Mouse (Mus musculus) midbrain, postnatal 0 days (tissue): Measurements from ENCODE around the gene I830077J02Rik. TPM values are rescaled to one million over a fixed set of nuclear protein-coding genes. Genes with fewer than 3 reads are reported as not detected.
"Not testable (repeated sequence)": the region's sequence is repeated elsewhere in the genome, so short reads cannot be mapped to it uniquely, and the experiment has no call there.

Experiments used
- ATAC-seq: fragments of 200-750 bp; cut with Nextera tagmentation; 2 replicates; pipeline ENCODE4 v1.8.0; 2017; ENCODE audit warnings: moderate number of reproducible peaks, mild to moderate bottlenecking, moderate TSS enrichment, moderate library complexity; ENCODE audit not compliant: low FRiP score
- DNase-seq: peaks from one replicate; pipeline ENCODE4 v3.0.0-alpha.2; 2015; ENCODE audit warnings: low spot score
- H3K27ac ChIP-seq: fragments of 300-500 bp; sonication (generic); 2 replicates; pipeline ENCODE4 v1.5.1; 2014; ENCODE audit warnings: low read depth, mild to moderate bottlenecking, low read length, mixed read lengths
- H3K27me3 ChIP-seq: fragments of 300-500 bp; sonication (generic); 2 replicates; pipeline ENCODE4 v1.6.1; 2014; ENCODE audit warnings: low read length, control low read depth, mixed read lengths; ENCODE audit not compliant: insufficient read depth
- H3K36me3 ChIP-seq: fragments of 300-500 bp; sonication (generic); 2 replicates; pipeline ENCODE4 v1.6.1; 2014; ENCODE audit warnings: low read length, control low read depth, mixed read lengths; ENCODE audit not compliant: insufficient read depth
- H3K4me1 ChIP-seq: fragments of 300-500 bp; sonication (generic); 2 replicates; pipeline ENCODE4 v1.6.1; 2014; ENCODE audit warnings: mild to moderate bottlenecking, control low read depth, antibody characterized with exemption, low read length, mixed read lengths; ENCODE audit not compliant: insufficient read depth
- H3K4me2 ChIP-seq: fragments of 300-500 bp; sonication (generic); 2 replicates; pipeline ENCODE4 v1.6.1; 2014; ENCODE audit warnings: low read depth, mild to moderate bottlenecking, low read length, mixed read lengths; ENCODE audit not compliant: poor library complexity, severe bottlenecking
- H3K4me3 ChIP-seq: fragments of 300-500 bp; sonication (generic); 2 replicates; pipeline ENCODE4 v1.5.1; 2014; ENCODE audit warnings: low read depth, mild to moderate bottlenecking, low read length, moderate library complexity
- H3K9ac ChIP-seq: fragments of 300-500 bp; sonication (generic); replicated peaks from 2 replicates; pipeline ENCODE4 v1.6.1; 2014; ENCODE audit warnings: mild to moderate bottlenecking, low read length, moderate library complexity, mixed read lengths; ENCODE audit not compliant: poor library complexity, severe bottlenecking
- H3K9me3 ChIP-seq: fragments of 300-500 bp; sonication (generic); 2 replicates; pipeline ENCODE4 v1.6.1; 2016; ENCODE audit warnings: low read length, control low read depth
- CTCF ChIP-seq: IDR thresholded peaks from 2 replicates; pipeline ENCODE4 v1.5.1; 2016; ENCODE audit warnings: antibody characterized with exemption, mild to moderate bottlenecking
- WGBS: fragments of 180-500 bp; shearing (Covaris S2); extraction: QIAGEN DNeasy Blood & Tissue Kit; methylation state at CpG from one replicate; pipeline ENCODE4 v1.1.7; 2014; 5-methylcytosine and 5-hydroxymethylcytosine counted together
- polyA plus RNA-seq: library from polyadenylated mRNA; unstranded; fragments of >200 nt; fragmentation: Nextera tagmentation; extraction: Ambion mirVana; gene quantifications from 2 replicates; pipeline ENCODE4 v1.2.1, GENCODE M21; 2015
- total RNA-seq: library from RNA; depleted of rRNA; stranded (reverse); fragments of >200 nt; gene quantifications from 2 replicates; pipeline ENCODE4 v1.2.3, GENCODE M21; 2014

I830077J02Rik gene
- total and polyA plus RNA-seq, 2 experiments from 2014 or later: 0.25 to 1.0 TPM

- Histone ChIP-seq H3K9ac (no peak overlapping the region), H3K4me1 (no peaks in the 10 kb centered on the region), H3K27ac (no peak overlapping the region), H3K4me3 (no peak overlapping the region), H3K36me3 (no peaks in the 10 kb centered on the region), H3K27me3 (no peaks in the 10 kb centered on the region), H3K4me2 (no peak overlapping the region), H3K9me3 (no peaks in the 10 kb centered on the region)
- ATAC-seq (no peak), DNase-seq (no peak)
- 92% methylated on average over 3 of the region's 3 CpGs for WGBS
- no peak for TF ChIP-seq CTCF
Observed at GRCm38 (mm10) chr3:105928195-105928569, 4.3 kb downstream of the I830077J02Rik start.

- WGBS: 89% methylated on average over 7 of the region's 7 CpGs
- DNase-seq (no peak), ATAC-seq (no peak)
- no peak overlapping the region for H3K9ac ChIP-seq
- no peaks in the 10 kb centered on the region for H3K4me1 ChIP-seq
- no peak overlapping the region for H3K27ac ChIP-seq
- H3K4me2 ChIP-seq: no peak overlapping the region
- no peak for TF ChIP-seq CTCF
- no peak overlapping the region for H3K4me3 ChIP-seq
- H3K9me3 ChIP-seq: no peaks in the 10 kb centered on the region
- no peaks in the 10 kb centered on the region for H3K27me3 ChIP-seq
- no peaks in the 10 kb centered on the region for H3K36me3 ChIP-seq
Observed at GRCm38 (mm10) chr3:105927561-105928194, 4.8 kb downstream of the I830077J02Rik start.

GRCm38 (mm10) chr3:105924616-105925015, 7.8 kb downstream of the I830077J02Rik start:
- Histone ChIP-seq H3K4me1 (no peaks in the 10 kb centered on the region), H3K9me3 (no peaks in the 10 kb centered on the region), H3K36me3 (no peaks in the 10 kb centered on the region), H3K27me3 (no peaks in the 10 kb centered on the region), H3K4me2 (no peak overlapping the region), H3K9ac (no peak overlapping the region), H3K27ac (no peak overlapping the region), H3K4me3 (no peak overlapping the region)
- no peak for ATAC-seq
- TF ChIP-seq CTCF: no peak
- no peak for DNase-seq
- 89% methylated on average over 9 of the region's 9 CpGs for WGBS

GRCm38 (mm10) chr3:105921959-105922358, 10.5 kb downstream of the I830077J02Rik start:
- H3K9ac ChIP-seq: no peak overlapping the region
- no peak overlapping the region for H3K4me2 ChIP-seq
- no peaks in the 10 kb centered on the region for H3K9me3 ChIP-seq
- ATAC-seq (no peak), DNase-seq (no peak)
- H3K27me3 ChIP-seq: no peaks in the 10 kb centered on the region
- H3K36me3 ChIP-seq: no peaks in the 10 kb centered on the region
- TF ChIP-seq CTCF: no peak
- H3K4me3 ChIP-seq: no peak overlapping the region
- no peak overlapping the region for H3K27ac ChIP-seq
- no peaks in the 10 kb centered on the region for H3K4me1 ChIP-seq
- 79% methylated on average over 2 of the region's 2 CpGs for WGBS

- not testable (repeated sequence) for H3K4me1 ChIP-seq, ATAC-seq, H3K4me2 ChIP-seq, H3K9ac ChIP-seq, DNase-seq, H3K27me3 ChIP-seq, H3K36me3 ChIP-seq, H3K27ac ChIP-seq, H3K4me3 ChIP-seq, H3K9me3 ChIP-seq
Observed at GRCm38 (mm10) chr3:105920743-105921142, 11.7 kb downstream of the I830077J02Rik start.

GRCm38 (mm10) chr3:105918355-105918745, 14.1 kb downstream of the I830077J02Rik start:
- no peaks in the 10 kb centered on the region for H3K9me3 ChIP-seq
- TF ChIP-seq CTCF: no peak
- no peak overlapping the region for H3K4me2 ChIP-seq
- DNase-seq (no peak), ATAC-seq (no peak)
- no peak overlapping the region for H3K27ac ChIP-seq
- no peaks in the 10 kb centered on the region for H3K36me3 ChIP-seq
- no peak overlapping the region for H3K9ac ChIP-seq
- no peaks in the 10 kb centered on the region for H3K4me1 ChIP-seq
- WGBS: 85% methylated on average over 3 of the region's 3 CpGs
- H3K27me3 ChIP-seq: no peaks in the 10 kb centered on the region
- no peak overlapping the region for H3K4me3 ChIP-seq
